Mouse (Mus musculus): Measurements from ENCODE around the gene H2-Ob.

GRCm38 (mm10) chr17:34197904-34198520 lies 40.7 kb upstream of the H2-Ob start:
- peak; percentile 92; the same call in 1 of the 2 replicates for TF ChIP-seq POLR2A (IDR thresholded peaks at IDR 0.05; ENCODE audit: borderline replicate concordance, extremely low read depth, low read depth, low read length)
- TF ChIP-seq CTCF (IDR thresholded peaks at IDR 0.05; ENCODE audit: insufficient read depth, low read length): no peak
